Mouse (Mus musculus) layer of hippocampus, adult 8-10 months (tissue): ENCODE results near the gene Nid1. TPM values are rescaled to one million over a fixed set of nuclear protein-coding genes. Genes with fewer than 3 reads are reported as not detected.

ENCODE experiments used
- DNase-seq, 2 experiments: peaks; one replicate each; pipeline ENCODE4 v3.0.0; 2022; ENCODE audit warnings: low spot score in 2 of 2
- total RNA-seq, 4 experiments: library from RNA; stranded (reverse); gene quantifications; 2 replicates each; pipeline ENCODE4 v1.2.4; 2022

Gene Nid1
- total RNA-seq, 4 experiments from 2014 or later: 4.0 to 5.0 (median 4.4) TPM

GRCm38 (mm10) chr13:13489861-13490260 lies 52.5 kb downstream of the Nid1 start:
- DNase-seq: no peak

DNA sequence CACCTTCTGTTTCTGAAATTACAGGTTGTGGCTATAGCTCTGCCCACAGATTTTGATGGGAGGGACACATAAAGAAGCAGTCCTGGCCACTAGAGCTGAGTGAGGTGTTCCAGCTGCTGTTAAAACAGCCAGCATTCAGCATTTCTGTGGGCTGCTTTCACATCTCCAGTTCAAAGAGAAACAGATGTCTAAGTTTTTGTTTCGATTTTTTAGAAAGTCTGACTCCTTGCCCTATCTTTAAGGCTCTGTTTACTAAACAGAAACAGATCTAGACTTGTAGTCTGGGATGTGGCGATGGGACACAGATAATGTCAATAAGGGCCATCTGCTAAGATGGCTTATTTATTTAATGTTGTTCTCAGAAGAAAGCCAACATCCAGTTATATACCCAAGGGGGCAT lies 54.8 kb downstream of the Nid1 start:
- DNase-seq: no peak

DNA sequence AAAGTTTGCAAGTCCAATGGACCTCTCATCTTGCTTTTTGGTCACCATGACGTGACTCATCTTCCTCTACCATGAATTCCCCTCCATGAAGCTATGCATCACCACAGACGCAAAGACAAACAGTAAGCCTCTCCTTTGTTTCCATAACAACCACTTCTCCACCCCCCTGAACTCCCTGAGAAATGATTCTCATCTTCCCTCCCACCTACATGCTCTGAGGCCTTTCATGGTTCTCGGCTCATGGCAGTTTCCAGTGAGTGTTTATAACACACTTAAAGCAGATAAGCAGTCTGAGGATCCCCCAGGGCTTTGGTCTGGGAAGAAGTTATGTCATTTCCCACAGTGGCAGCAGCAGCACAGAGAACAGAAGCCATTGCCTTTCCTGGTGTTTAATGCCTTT lies 56.2 kb downstream of the Nid1 start:
- no peak for DNase-seq

DNA sequence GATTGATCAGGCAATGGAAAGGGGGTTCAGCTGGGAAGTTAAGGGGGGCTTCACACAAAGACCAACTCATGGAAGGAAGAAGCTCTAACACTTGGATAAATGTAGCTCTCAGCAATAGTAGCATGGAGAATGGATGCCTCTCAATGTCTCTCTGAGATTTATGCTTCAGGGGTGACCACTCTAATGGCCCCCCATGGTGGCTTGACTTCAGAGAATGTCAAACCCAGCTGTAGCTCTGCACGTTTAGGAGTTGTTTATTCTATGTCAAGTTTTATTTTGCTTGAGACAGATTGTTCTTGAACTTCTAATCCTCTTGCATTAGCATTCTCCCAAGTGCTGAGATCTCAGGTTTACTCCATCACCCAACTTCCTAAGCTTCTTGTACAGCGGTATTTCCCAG lies 60.7 kb downstream of the Nid1 start:
- DNase-seq: no peak

GRCm38 (mm10) chr13:13502406-13502805 lies 65.1 kb downstream of the Nid1 start:
- no peak for DNase-seq

DNA sequence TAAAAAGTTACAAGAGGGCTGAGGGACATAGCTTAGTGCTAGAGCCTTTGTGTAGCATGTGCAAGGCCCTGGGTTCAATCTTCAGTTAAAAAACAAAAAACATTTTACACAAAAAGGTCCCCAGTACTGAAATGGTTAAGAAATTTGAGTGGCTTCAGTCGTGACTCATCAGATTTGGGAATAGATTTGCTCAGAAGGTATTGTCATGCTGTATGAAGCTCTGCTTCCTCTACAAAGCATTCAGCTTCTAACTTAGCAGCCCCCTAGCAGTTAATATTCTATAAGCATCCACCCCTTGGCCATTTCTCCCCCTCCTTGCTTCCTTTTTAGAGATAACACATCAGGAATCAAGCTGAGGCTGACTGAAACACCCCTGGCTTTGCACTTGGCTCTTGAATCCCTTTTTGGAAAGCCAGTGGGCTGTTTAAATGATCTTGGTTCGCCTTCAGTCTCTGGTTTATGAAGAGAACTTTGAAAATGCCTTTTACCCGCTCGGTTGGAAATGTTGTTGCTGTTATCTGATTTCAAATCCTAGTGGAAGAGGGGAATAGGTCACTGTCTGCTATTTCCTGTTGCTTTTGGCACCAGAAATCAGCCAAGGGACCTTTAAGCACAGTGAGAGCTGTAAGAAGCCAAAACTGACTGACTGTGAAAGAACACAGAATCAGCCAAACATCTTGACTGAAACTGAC lies 66.5 kb downstream of the Nid1 start:
- DNase-seq: no peak

GRCm38 (mm10) chr13:13505063-13505462 lies 67.7 kb downstream of the Nid1 start:
- no peak for DNase-seq

DNA sequence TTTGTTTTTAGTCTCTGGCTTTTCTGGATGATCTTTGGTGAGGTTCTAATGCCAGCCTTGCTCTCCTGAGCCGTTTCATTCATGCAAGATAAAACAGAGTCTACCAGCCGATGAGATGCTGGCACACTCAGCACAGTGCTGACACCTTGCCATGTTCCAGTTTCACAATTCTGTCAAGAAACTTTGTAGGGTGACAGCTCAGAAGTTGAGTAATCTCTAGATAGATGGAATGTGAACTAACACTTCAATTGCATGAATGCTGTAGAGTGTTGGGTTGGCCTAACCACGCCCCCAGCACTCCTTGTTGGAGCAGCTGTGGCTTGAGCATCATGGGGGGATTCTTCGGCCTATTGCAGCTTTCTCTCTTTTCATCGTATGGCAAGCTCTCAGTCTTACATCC lies 69.2 kb downstream of the Nid1 start:
- DNase-seq: no peak

- no peak for DNase-seq
Observed at GRCm38 (mm10) chr13:13514861-13515260, 77.5 kb downstream of the Nid1 start.

- peak; percentile 62 to 86 for DNase-seq
Observed at GRCm38 (mm10) chr13:13516376-13517225, 79.2 kb downstream of the Nid1 start.

DNA sequence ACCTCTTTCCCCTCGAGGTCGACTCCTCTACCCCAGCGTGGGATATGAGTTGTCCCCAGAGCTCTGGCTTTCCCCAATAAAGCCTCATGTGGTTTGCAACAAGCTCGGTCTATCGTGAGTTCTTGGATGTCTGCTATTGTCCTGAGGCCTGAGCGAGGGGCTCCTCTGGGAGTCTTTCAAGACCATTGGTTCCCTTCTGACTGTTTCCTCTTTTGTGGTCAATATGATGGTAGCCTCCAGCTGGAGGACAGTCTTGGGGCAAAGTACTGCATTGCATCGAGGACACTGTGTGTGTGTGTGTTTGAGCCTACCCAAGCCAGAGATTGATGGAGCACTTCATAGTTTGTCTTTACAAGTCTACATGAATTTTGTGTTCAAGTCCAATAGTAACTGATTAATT lies 80.8 kb downstream of the Nid1 start:
- no peak for DNase-seq

- no peak for DNase-seq
Observed at GRCm38 (mm10) chr13:13520436-13520835, 83.1 kb downstream of the Nid1 start.

DNA sequence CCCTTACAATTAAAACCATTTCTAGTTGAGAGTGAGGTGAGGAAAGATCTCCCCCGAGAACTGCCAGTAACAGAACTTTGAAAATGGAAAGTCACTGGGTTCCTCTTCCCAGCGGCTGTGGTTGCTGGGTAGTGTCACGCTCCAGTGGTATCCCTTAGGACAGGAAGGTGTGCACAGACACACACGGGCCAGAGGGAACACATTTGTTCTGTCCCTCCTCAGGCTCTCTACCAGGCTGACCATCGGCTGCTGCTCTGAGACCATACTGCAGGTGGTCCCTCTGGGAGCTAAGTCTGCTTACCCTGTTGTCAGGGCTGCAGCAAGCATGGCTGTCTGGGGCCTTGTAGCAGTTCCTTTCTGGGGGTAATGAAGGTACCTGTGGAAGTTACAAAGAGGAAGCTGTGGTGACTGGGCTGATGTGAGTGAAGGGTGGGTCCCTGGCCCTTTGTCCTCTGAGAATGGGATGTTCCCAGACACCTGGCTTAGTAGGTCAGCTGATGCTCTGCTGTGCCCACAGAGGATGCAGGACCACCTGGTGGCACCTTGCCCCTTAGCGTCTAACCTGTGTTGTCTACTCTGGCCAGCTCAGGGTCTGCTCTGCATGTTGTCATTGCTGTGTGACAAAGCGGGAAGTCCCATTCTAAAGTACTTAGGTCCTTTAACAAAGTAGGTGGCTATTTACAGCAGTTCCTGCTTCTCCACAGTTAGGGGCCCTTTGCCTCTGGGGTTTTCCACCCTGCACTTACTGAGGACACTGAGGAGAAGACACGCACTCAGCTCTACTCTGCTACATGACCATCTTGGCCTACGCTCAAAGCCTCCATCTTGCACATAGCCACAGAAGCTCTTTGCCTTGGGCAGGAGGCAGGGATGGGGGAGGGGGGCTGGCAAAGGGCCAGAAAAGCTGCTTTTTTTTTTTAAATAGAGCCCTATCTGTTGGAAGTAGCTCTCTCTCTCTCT lies 86.6 kb downstream of the Nid1 start:
- no peak for DNase-seq

DNA sequence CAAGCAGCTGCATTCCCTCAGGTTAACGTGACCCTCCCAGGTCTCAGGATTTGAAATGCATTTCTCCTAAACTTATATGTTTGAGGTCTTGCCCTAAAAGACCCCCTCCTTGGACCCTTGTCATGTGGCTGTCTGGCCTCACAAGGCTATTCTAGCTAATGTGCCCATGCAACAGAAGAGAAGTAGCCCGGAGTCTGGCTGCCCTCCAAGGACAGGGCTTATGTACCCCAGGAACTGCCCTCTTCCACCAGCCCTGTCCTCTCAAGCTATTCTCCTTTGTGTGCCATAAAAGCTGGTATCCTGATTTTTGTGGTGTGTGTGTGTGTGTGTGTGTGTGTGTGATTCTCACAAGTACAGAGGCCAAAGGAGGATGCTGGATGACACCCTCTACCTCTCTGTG lies 87.9 kb downstream of the Nid1 start:
- DNase-seq: no peak

GRCm38 (mm10) chr13:13525877-13526276 lies 88.5 kb downstream of the Nid1 start:
- DNase-seq: no peak

DNA sequence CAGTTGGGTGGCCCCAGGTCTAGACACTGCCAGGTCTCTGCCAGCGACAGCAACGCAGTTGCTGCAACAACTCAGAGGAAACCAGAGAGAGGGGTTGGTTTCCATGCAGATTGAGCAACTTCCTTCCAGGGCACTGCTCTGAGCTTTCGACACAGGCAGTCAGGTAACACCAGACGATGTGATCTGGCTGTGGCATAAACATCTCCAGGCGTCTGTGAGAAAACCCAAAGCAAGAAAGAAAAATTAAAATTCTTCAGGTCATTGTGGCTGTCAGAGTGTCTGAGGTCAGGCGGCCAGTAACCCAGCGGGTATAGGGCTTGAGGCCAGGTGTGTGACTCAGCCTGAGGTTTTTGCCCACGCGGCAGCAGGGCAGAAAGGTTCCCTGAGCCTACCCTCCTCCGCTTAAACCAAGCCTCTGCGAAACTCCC lies 91.8 kb downstream of the Nid1 start:
- DNase-seq: no peak

GRCm38 (mm10) chr13:13530913-13531312 lies 93.6 kb downstream of the Nid1 start:
- no peak for DNase-seq

DNA sequence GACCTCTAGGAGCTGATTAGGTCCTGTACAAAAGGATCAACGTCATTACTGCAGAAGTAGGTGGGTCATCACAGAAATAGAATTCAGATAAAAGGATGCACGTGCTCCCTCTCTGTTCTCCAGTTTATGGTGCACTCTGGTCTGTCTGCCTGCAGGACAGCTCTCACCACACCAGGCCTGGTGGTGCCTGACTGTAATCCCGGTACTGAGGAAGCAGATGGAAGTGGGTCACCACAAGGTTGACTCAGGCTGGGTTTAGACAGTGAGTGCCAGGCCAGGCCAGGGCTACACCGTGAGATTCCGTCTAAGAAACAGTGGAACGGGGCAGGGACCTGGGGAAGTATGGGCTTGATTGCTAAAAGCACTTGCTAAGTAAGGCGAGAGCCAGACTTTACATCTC lies 94.6 kb downstream of the Nid1 start:
- DNase-seq: no peak

DNA sequence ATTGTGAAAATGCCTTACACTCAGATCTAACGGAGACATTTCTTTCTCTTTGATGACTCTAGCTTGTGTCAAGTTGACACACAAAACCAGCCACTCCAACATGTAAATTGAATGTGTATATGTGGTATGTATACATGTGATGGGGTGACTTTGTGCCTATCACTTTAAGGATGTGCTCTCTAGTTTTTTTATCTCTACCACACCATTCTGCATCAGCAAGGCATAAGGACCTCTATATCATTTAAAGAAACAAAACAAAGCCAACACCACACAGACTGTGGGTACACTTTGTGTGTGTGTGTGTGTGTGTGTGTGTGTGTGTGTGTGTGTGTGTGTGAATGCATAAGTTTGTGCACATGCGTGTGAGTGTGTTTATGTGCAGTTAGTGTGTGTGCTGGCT lies 99.2 kb downstream of the Nid1 start:
- DNase-seq: no peak

GRCm38 (mm10) chr13:13537272-13538015 lies 100.1 kb downstream of the Nid1 start:
- DNase-seq: no peak
